Mouse (Mus musculus) liver, embryonic 11.5 days (tissue): Measurements from ENCODE around the gene Focad. TPM values are rescaled to one million over a fixed set of nuclear protein-coding genes. Genes with fewer than 3 reads are reported as not detected.

Source experiments
- ATAC-seq: fragments of 200-750 bp; cut with Nextera tagmentation; replicated peaks from 2 replicates; pipeline ENCODE4 v1.8.0; 2017; ENCODE audit warnings: moderate number of reproducible peaks, mild to moderate bottlenecking, moderate TSS enrichment, moderate library complexity; ENCODE audit not compliant: low FRiP score
- DNase-seq: peaks from one replicate; pipeline ENCODE4 v3.0.0-alpha.2; 2017; ENCODE audit warnings: low spot score
- H3K27ac ChIP-seq: fragments of 300-500 bp; sonication (generic); 2 replicates; pipeline ENCODE4 v1.5.1; 2014; ENCODE audit warnings: mild to moderate bottlenecking, low read depth, low read length, control low read depth
- H3K27me3 ChIP-seq: fragments of 300-500 bp; sonication (generic); replicated peaks from 2 replicates; pipeline ENCODE4 v1.6.1; 2014; ENCODE audit warnings: low read length, mixed read lengths; ENCODE audit not compliant: control insufficient read depth, insufficient read depth
- H3K36me3 ChIP-seq: fragments of 300-500 bp; sonication (generic); 2 replicates; pipeline ENCODE4 v1.6.1; 2014; ENCODE audit warnings: mild to moderate bottlenecking, low read length, moderate library complexity, mixed read lengths; ENCODE audit not compliant: control insufficient read depth, insufficient read depth
- H3K4me1 ChIP-seq: fragments of 300-500 bp; sonication (generic); replicated peaks from 2 replicates; pipeline ENCODE4 v1.6.1; 2014; ENCODE audit warnings: low read length, mixed read lengths; ENCODE audit not compliant: control insufficient read depth, insufficient read depth
- H3K4me2 ChIP-seq: fragments of 300-500 bp; sonication (generic); 2 replicates; pipeline ENCODE4 v1.6.1; 2014; ENCODE audit warnings: mild to moderate bottlenecking, control low read depth, moderate library complexity
- H3K4me3 ChIP-seq: fragments of 300-500 bp; sonication (generic); 2 replicates; pipeline ENCODE4 v1.5.1; 2014; ENCODE audit warnings: low read depth, low read length, control low read depth
- H3K9ac ChIP-seq: fragments of 300-500 bp; sonication (generic); 2 replicates; pipeline ENCODE4 v1.6.1; 2014; ENCODE audit warnings: low read depth, low read length, control low read depth
- H3K9me3 ChIP-seq: fragments of 300-500 bp; sonication (generic); 2 replicates; pipeline ENCODE4 v1.6.1; 2016; ENCODE audit warnings: low read length, inconsistent platforms, mixed read lengths; ENCODE audit not compliant: control insufficient read depth
- WGBS: fragments of 180-500 bp; shearing (Covaris S2); extraction: QIAGEN DNeasy Blood & Tissue Kit; methylation state at CpG from one replicate; pipeline ENCODE4 v1.1.7; 2014; 5-methylcytosine and 5-hydroxymethylcytosine counted together
- polyA plus RNA-seq: library from polyadenylated mRNA; unstranded; fragments of >200 nt; fragmentation: Nextera tagmentation; extraction: Ambion mirVana; gene quantifications from 2 replicates; pipeline ENCODE4 v1.2.1, GENCODE M21; 2014

The Focad gene
- polyA plus RNA-seq, 1 experiment from 2014 or later = 23.2 TPM

- no peaks in the 10 kb centered on the region for H3K27me3 ChIP-seq
- H3K9me3 ChIP-seq = no peaks in the 10 kb centered on the region
- H3K4me1 ChIP-seq = no peaks in the 10 kb centered on the region
- no peak overlapping the region for H3K9ac ChIP-seq
- 64% methylated on average over 2 of the region's 2 CpGs for WGBS
- DNase-seq (no peak), ATAC-seq (no peak)
- no peak overlapping the region for H3K4me2 ChIP-seq
- no peak overlapping the region for H3K27ac ChIP-seq
- no peaks in the 10 kb centered on the region for H3K36me3 ChIP-seq
- no peak overlapping the region for H3K4me3 ChIP-seq
Measured at GRCm38 (mm10) chr4:88135936-88136335, 41.5 kb downstream of the Focad start.

- H3K4me2 ChIP-seq = no peak overlapping the region
- DNase-seq (no peak), ATAC-seq (no peak)
- H3K27ac ChIP-seq = no peak overlapping the region
- 77% methylated on average over 4 of the region's 4 CpGs for WGBS
- H3K4me1 ChIP-seq = no peaks in the 10 kb centered on the region
- no peaks in the 10 kb centered on the region for H3K9me3 ChIP-seq
- no peak overlapping the region for H3K4me3 ChIP-seq
- no peak overlapping the region for H3K9ac ChIP-seq
- no peaks in the 10 kb centered on the region for H3K36me3 ChIP-seq
- H3K27me3 ChIP-seq = no peaks in the 10 kb centered on the region
Measured at GRCm38 (mm10) chr4:88136528-88136927, 42.1 kb downstream of the Focad start.

- no peaks in the 10 kb centered on the region for H3K4me1 ChIP-seq
- ATAC-seq (no peak), DNase-seq (no peak)
- 94% methylated on average over 2 of the region's 2 CpGs for WGBS
- no peak overlapping the region for H3K27ac ChIP-seq
- no peak overlapping the region for H3K4me2 ChIP-seq
- H3K27me3 ChIP-seq = no peaks in the 10 kb centered on the region
- H3K9me3 ChIP-seq = no peaks in the 10 kb centered on the region
- H3K36me3 ChIP-seq = no peaks in the 10 kb centered on the region
- no peak overlapping the region for H3K9ac ChIP-seq
- H3K4me3 ChIP-seq = no peak overlapping the region
Measured at GRCm38 (mm10) chr4:88138366-88138917, 44.0 kb downstream of the Focad start.

- DNase-seq = no peak
- Histone ChIP-seq H3K4me2 (no peak overlapping the region), H3K9me3 (no peaks in the 10 kb centered on the region), H3K27ac (no peak overlapping the region), H3K4me1 (no peaks in the 10 kb centered on the region), H3K9ac (no peak overlapping the region), H3K4me3 (no peak overlapping the region), H3K36me3 (no peaks in the 10 kb centered on the region), H3K27me3 (no peaks in the 10 kb centered on the region)
- ATAC-seq = no peak
- 75% methylated on average over 1 of the region's 1 CpGs for WGBS
Measured at GRCm38 (mm10) chr4:88149462-88149861, 55.0 kb downstream of the Focad start.

DNA sequence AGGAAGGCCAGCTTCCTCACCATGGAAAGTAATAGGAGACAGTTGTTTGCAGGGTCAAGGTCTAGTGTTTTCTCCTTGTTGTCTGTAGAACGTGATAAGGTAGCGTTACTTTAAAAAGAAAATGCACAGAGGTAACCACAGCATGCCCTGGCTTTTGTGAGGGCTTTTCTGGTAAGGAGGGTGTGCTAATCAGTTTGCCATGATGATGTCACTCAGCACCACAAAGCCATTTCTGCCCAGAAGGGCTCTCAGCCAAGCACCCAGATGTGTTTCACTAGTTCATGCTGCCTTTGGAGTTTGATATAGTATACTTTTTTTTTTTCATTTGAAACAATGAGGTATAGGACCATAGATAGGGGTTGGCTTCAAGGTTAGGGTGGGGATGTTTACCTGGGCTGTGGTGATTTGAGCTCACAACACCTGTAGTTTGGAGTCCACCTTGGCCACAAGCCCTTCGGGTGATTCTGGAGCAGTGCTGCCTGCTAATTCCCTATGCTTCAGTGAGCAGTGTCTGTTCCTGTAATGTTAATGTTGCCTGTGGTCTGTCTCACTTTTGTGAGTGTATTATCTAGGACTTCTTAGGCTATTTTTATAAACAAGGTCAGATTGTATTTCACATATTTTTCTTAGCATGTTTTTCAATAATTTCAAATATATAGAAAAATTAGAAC, 61.2 kb downstream of the Focad start:
- H3K27me3 ChIP-seq = no peaks in the 10 kb centered on the region
- ATAC-seq = no peak; the same call in 1 of the 2 replicates
- H3K4me1 ChIP-seq = 0 out of 2 replicates have a peak, but pooled peaks cover 2% of the 10 kb centered on the region
- no peaks in the 10 kb centered on the region for H3K36me3 ChIP-seq
- no peaks in the 10 kb centered on the region for H3K9me3 ChIP-seq
- no peak overlapping the region for H3K27ac ChIP-seq
- DNase-seq = no peak
- no peak overlapping the region for H3K9ac ChIP-seq
- 67% methylated on average over 3 of the region's 3 CpGs for WGBS
- H3K4me3 ChIP-seq = no peak overlapping the region
- no peak overlapping the region for H3K4me2 ChIP-seq

DNA sequence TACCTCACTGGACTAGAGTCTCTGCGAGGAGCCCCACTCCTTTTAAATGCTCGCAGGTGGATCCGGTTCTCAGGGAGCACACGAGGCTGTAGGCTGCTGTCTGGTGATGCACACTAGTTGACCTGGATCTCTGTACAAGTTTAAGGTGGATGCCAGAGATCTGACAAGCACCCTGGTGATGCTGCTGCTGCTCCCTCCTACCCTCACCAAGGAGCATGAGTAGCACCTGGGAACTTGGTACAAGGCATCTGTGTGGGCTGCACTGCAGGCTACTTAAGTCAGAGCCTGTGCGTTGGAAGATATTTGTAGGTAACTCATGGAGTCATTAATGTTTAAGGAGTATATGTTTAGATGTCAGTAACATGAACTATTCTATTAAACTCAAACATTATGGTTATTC, 62.5 kb downstream of the Focad start:
- no peak overlapping the region for H3K27ac ChIP-seq
- ATAC-seq (no peak), DNase-seq (no peak)
- H3K9me3 ChIP-seq = no peaks in the 10 kb centered on the region
- no peaks in the 10 kb centered on the region for H3K27me3 ChIP-seq
- no peak overlapping the region for H3K4me2 ChIP-seq
- H3K4me3 ChIP-seq = no peak overlapping the region
- no peaks in the 10 kb centered on the region for H3K36me3 ChIP-seq
- H3K9ac ChIP-seq = no peak overlapping the region
- WGBS = 94% methylated on average over 5 of the region's 5 CpGs
- H3K4me1 ChIP-seq = 0 out of 2 replicates have a peak, but pooled peaks cover 2% of the 10 kb centered on the region

- H3K9me3 ChIP-seq = no peaks in the 10 kb centered on the region
- H3K4me3 ChIP-seq = no peak overlapping the region
- H3K36me3 ChIP-seq = no peaks in the 10 kb centered on the region
- no peak overlapping the region for H3K9ac ChIP-seq
- H3K27ac ChIP-seq = no peak overlapping the region
- WGBS = 89% methylated on average over 6 of the region's 6 CpGs
- 0 out of 2 replicates have a peak, but pooled peaks cover 2% of the 10 kb centered on the region for H3K4me1 ChIP-seq
- ATAC-seq = no peak
- no peak overlapping the region for H3K4me2 ChIP-seq
- DNase-seq = no peak
- H3K27me3 ChIP-seq = no peaks in the 10 kb centered on the region
Measured at GRCm38 (mm10) chr4:88157644-88158043, 63.2 kb downstream of the Focad start.

DNA sequence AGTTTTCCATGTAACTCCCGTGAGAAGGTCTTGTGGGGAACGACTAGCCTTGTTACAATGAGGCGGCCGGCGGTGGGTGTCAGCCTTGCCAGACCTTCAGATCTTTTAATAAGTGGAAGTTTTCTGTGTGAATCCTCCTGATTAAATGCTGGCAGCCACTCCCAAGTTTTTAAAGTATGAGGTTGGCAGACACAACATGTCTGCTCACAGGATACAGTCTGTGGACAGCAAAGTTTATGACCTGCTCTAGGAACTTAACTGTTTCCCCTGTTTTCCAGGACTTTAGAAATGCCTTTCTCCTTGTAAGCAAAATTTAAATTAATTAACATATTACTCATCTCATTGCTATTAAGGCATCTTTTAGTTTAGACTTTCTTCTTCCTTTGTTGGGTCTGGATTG, 64.8 kb downstream of the Focad start:
- no peaks in the 10 kb centered on the region for H3K27me3 ChIP-seq
- H3K9me3 ChIP-seq = no peaks in the 10 kb centered on the region
- H3K27ac ChIP-seq = no peak overlapping the region
- H3K36me3 ChIP-seq = no peaks in the 10 kb centered on the region
- H3K4me2 ChIP-seq = no peak overlapping the region
- no peak overlapping the region for H3K4me3 ChIP-seq
- ATAC-seq = no peak
- WGBS = 96% methylated on average over 5 of the region's 5 CpGs
- no peak overlapping the region for H3K9ac ChIP-seq
- 0 out of 2 replicates have a peak, but pooled peaks cover 2% of the 10 kb centered on the region for H3K4me1 ChIP-seq
- DNase-seq = no peak

DNA sequence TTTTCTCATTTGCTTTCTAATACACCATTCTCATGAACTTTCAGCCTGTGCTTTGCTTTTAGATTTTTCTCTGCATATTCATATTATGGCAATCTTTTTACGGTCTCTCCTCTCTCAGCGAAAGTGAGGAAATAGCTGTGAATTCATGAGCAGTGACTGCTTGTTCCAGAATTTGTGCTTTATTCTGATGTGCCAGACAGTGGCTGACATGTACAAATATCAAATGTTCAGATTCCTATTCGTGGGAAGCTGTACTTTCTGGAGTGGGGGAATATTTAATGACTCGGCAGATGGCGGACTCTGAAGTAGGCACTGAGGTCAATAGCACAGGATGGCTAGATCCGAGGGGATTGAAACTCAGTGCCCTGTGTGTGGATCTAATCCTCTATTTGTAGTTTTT, 65.3 kb downstream of the Focad start:
- H3K4me1 ChIP-seq = 0 out of 2 replicates have a peak, but pooled peaks cover 2% of the 10 kb centered on the region
- H3K9me3 ChIP-seq = no peaks in the 10 kb centered on the region
- H3K27me3 ChIP-seq = no peaks in the 10 kb centered on the region
- 82% methylated on average over 6 of the region's 6 CpGs for WGBS
- DNase-seq (no peak), ATAC-seq (no peak)
- no peak overlapping the region for H3K27ac ChIP-seq
- H3K9ac ChIP-seq = no peak overlapping the region
- H3K36me3 ChIP-seq = no peaks in the 10 kb centered on the region
- no peak overlapping the region for H3K4me3 ChIP-seq
- H3K4me2 ChIP-seq = no peak overlapping the region
